Mouse (Mus musculus) intestine, postnatal 0 days (tissue): ENCODE results near the gene Tmem200b. TPM values are rescaled to one million over a fixed set of nuclear protein-coding genes. Genes with fewer than 3 reads are reported as not detected.
A peak's percentile ranks its signal among the peaks of the same experiment; 100 is the strongest.

Experiments
- ATAC-seq: fragments of 200-750 bp; cut with Nextera tagmentation; 2 replicates; pipeline ENCODE4 v1.8.0; 2017; ENCODE audit warnings: mild to moderate bottlenecking, moderate TSS enrichment, moderate library complexity
- H3K27ac ChIP-seq: fragments of 300-500 bp; sonication (generic); 2 replicates; pipeline ENCODE4 v1.5.1; 2014; ENCODE audit warnings: mild to moderate bottlenecking, low read depth, low read length, moderate library complexity
- H3K27me3 ChIP-seq: fragments of 300-500 bp; sonication (generic); replicated peaks from 2 replicates; pipeline ENCODE4 v1.6.1; 2014; ENCODE audit warnings: low read length, mixed read lengths; ENCODE audit not compliant: control insufficient read depth, insufficient read depth
- H3K36me3 ChIP-seq: fragments of 300-500 bp; sonication (generic); 2 replicates; pipeline ENCODE4 v1.6.1; 2014; ENCODE audit warnings: mild to moderate bottlenecking, moderate library complexity; ENCODE audit not compliant: control insufficient read depth, insufficient read depth
- H3K4me1 ChIP-seq: fragments of 300-500 bp; sonication (generic); replicated peaks from 2 replicates; pipeline ENCODE4 v1.6.1; 2014; ENCODE audit warnings: antibody characterized with exemption, low read length, mixed read lengths; ENCODE audit not compliant: control insufficient read depth, insufficient read depth
- H3K4me2 ChIP-seq: fragments of 300-500 bp; sonication (generic); replicated peaks from 2 replicates; pipeline ENCODE4 v1.6.1; 2014; ENCODE audit warnings: low read depth, mild to moderate bottlenecking, moderate library complexity
- H3K4me3 ChIP-seq: fragments of 300-500 bp; sonication (generic); 2 replicates; pipeline ENCODE4 v1.5.1; 2014; ENCODE audit warnings: low read depth, low read length
- H3K9ac ChIP-seq: fragments of 300-500 bp; sonication (generic); 2 replicates; pipeline ENCODE4 v1.6.1; 2014; ENCODE audit warnings: mild to moderate bottlenecking, low read depth, low read length
- H3K9me3 ChIP-seq: fragments of 300-500 bp; sonication (generic); 2 replicates; pipeline ENCODE4 v1.6.1; 2016; ENCODE audit warnings: mixed run types; ENCODE audit not compliant: control insufficient read depth
- CTCF ChIP-seq: sonication (generic); IDR thresholded peaks from 2 replicates; pipeline ENCODE4 v1.5.1; 2016; ENCODE audit warnings: low read depth, mild to moderate bottlenecking, control low read depth, antibody characterized with exemption, moderate library complexity
- WGBS: fragments of 180-500 bp; shearing (Covaris S2); extraction: QIAGEN DNeasy Blood & Tissue Kit; methylation state at CpG from one replicate; pipeline ENCODE4 v1.1.7; 2014; 5-methylcytosine and 5-hydroxymethylcytosine counted together
- polyA plus RNA-seq: library from polyadenylated mRNA; unstranded; fragments of >200 nt; fragmentation: Nextera tagmentation; extraction: Ambion mirVana; gene quantifications from 2 replicates; pipeline ENCODE4 v1.2.1, GENCODE M21; 2015

Gene Tmem200b
- polyA plus RNA-seq, 1 experiment from 2014 or later = 1.7 TPM

- Histone ChIP-seq H3K4me2 (no peak overlapping the region), H3K4me1 (no peaks in the 10 kb centered on the region), H3K9me3 (no peaks in the 10 kb centered on the region), H3K4me3 (no peak overlapping the region), H3K9ac (no peak overlapping the region), H3K27ac (no peak overlapping the region), H3K36me3 (peaks cover 16% of the 10 kb centered on the region), H3K27me3 (no peaks in the 10 kb centered on the region)
- no peak for ATAC-seq
- 74% methylated on average over 8 of the region's 8 CpGs for WGBS
- no peak for TF ChIP-seq CTCF
Observed at GRCm38 (mm10) chr4:131950657-131951056, 29.1 kb downstream of the Tmem200b start.

- no peak for ATAC-seq
- Histone ChIP-seq H3K4me3 (no peak overlapping the region), H3K27ac (no peak overlapping the region), H3K4me2 (no peak overlapping the region), H3K9me3 (no peaks in the 10 kb centered on the region), H3K4me1 (no peaks in the 10 kb centered on the region), H3K27me3 (no peaks in the 10 kb centered on the region), H3K9ac (no peak overlapping the region), H3K36me3 (peaks cover 16% of the 10 kb centered on the region)
- no peak for TF ChIP-seq CTCF
- 57% methylated on average over 3 of the region's 3 CpGs for WGBS
Observed at GRCm38 (mm10) chr4:131957161-131957560, 35.6 kb downstream of the Tmem200b start.

- peak; percentile 61 for TF ChIP-seq CTCF
- WGBS = 93% methylated on average over 2 of the region's 2 CpGs
- H3K36me3 ChIP-seq = peaks cover 34% of the 10 kb centered on the region
- no peak for ATAC-seq
- H3K27ac ChIP-seq = no peak overlapping the region
- no peak overlapping the region for H3K4me2 ChIP-seq
- no peaks in the 10 kb centered on the region for H3K4me1 ChIP-seq
- no peak overlapping the region for H3K4me3 ChIP-seq
- no peaks in the 10 kb centered on the region for H3K27me3 ChIP-seq
- no peak overlapping the region for H3K9ac ChIP-seq
- H3K9me3 ChIP-seq = no peaks in the 10 kb centered on the region
Observed at GRCm38 (mm10) chr4:131968873-131969272, 47.3 kb downstream of the Tmem200b start.

- Histone ChIP-seq H3K36me3 (peaks cover 42% of the 10 kb centered on the region), H3K27ac (no peak overlapping the region), H3K9ac (no peak overlapping the region), H3K9me3 (no peaks in the 10 kb centered on the region), H3K4me1 (no peaks in the 10 kb centered on the region), H3K4me3 (no peak overlapping the region), H3K4me2 (no peak overlapping the region), H3K27me3 (no peaks in the 10 kb centered on the region)
- WGBS = 84% methylated on average over 7 of the region's 7 CpGs
- TF ChIP-seq CTCF = no peak
- ATAC-seq = no peak
Observed at GRCm38 (mm10) chr4:131970244-131970853, 48.8 kb downstream of the Tmem200b start.

Other genes starting within 250 kb of the Tmem200b start
- 2.3 TPM in 2 replicates for gene Ptpru, start 83.5 kb upstream of the Tmem200b start, polyA plus RNA-seq
- 27.3 and 27.6 TPM in 2 replicates for gene Mecr, start 78.3 kb upstream of the Tmem200b start, polyA plus RNA-seq
- 36.2 and 38.3 TPM in 2 replicates for gene Srsf4, start 48.2 kb upstream of the Tmem200b start, polyA plus RNA-seq
- gene Gm10300, start 152.9 kb downstream of the Tmem200b start, polyA plus RNA-seq = 0.08 and 0.09 TPM in 2 replicates
- 22.2 TPM in 2 replicates for gene Epb41, start 153.6 kb downstream of the Tmem200b start, polyA plus RNA-seq
- 0.24 and 0.29 TPM in 2 replicates for gene Oprd1, start 222.7 kb downstream of the Tmem200b start, polyA plus RNA-seq